In the genomic region with DNA sequence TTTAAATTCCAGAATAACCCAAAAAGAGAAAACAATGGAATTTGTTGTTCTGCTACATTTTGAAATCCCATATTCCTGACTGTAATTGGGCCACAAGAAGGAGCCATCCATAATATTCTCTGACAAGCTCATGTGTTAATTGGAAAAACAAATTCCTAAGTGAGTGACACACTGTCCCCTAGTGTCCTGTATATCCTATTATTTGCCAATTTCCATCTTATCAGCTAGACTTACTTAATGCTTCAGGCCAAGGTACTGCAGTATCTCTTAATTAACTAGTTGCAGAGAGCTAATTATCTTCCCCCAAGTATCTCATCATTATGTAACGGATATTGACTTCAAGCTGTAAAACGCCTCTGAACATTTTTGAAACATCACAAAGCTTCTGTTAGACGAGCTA, we compare ENCODE assay signal across 14 mouse cellular contexts.
DNase-seq lines count a peak whose midpoint lies in the region; ATAC-seq and TF ChIP-seq lines count a peak whose summit lies in the region.
"Had no signal": no experiment of that assay in that cellular context is flagged by ENCODE, and none has a peak within 500 bp of the region (broad histone marks: within the 10 kb centered on the region; RNA-seq: fewer than 3 reads in every experiment).

No protein-coding gene starts in this region.

- no peak overlapping the region for H3K4me2 ChIP-seq in heart, postnatal 0 days (ENCODE audit: low read depth, low read length)
- H3K4me2 ChIP-seq in heart, embryonic 12.5 days = no peak overlapping the region
- no peak overlapping the region for H3K4me2 ChIP-seq in liver, postnatal 0 days (ENCODE audit: low read depth, low read length)
- no peak overlapping the region for H3K4me2 ChIP-seq in liver, embryonic 11.5 days
- H3K4me2 ChIP-seq in hindbrain, embryonic 16.5 days (ENCODE audit: low read length) = no peak overlapping the region
- H3K4me2 ChIP-seq: liver, embryonic 13.5 days had no signal

- peak; percentile 19; the same call in 1 of the 2 replicates for TF ChIP-seq CTCF in heart, postnatal 0 days (IDR thresholded peaks at IDR 0.05; ENCODE audit: low read depth)
- 0 out of 2 replicates have a peak, but pooled peaks have one; percentile 17 for TF ChIP-seq CTCF in liver, postnatal 0 days (IDR thresholded peaks at IDR 0.05; ENCODE audit: low read depth)

- no peak for ATAC-seq in heart, postnatal 0 days (ENCODE audit: insufficient read depth, low read depth)
- no peak for ATAC-seq in heart, embryonic 12.5 days (ENCODE audit: insufficient number of reproducible peaks, low FRiP score)
- no peak for ATAC-seq in liver, postnatal 0 days
- no peak for ATAC-seq in liver, embryonic 11.5 days (replicated peaks; ENCODE audit: low FRiP score)
- ATAC-seq in hindbrain, embryonic 16.5 days = peak; percentile 70
- ATAC-seq: inflammation-experienced regulatory T-cells, adult 6 months had no signal

- no peaks in the 10 kb centered on the region for H3K36me3 ChIP-seq in heart, postnatal 0 days (replicated peaks; ENCODE audit: control insufficient read depth, insufficient read depth, low read length)
- no peaks in the 10 kb centered on the region for H3K36me3 ChIP-seq in heart, embryonic 12.5 days
- H3K36me3 ChIP-seq in liver, postnatal 0 days (replicated peaks; ENCODE audit: insufficient read depth, low read length) = no peaks in the 10 kb centered on the region
- H3K36me3 ChIP-seq in liver, embryonic 11.5 days (ENCODE audit: control insufficient read depth, insufficient read depth, low read length) = no peaks in the 10 kb centered on the region
- H3K36me3 ChIP-seq in hindbrain, embryonic 16.5 days (ENCODE audit: control insufficient read depth, insufficient read depth, low read length) = no peaks in the 10 kb centered on the region
- H3K36me3 ChIP-seq: liver, embryonic 13.5 days had no signal

- DNase-seq in heart, postnatal 0 days (ENCODE audit: low spot score) = no peak
- no peak for DNase-seq in liver, postnatal 0 days
- no peak for DNase-seq in liver, embryonic 11.5 days (ENCODE audit: low spot score)
- DNase-seq in 416B (ENCODE audit: low read depth) = peak; percentile 25
- no peak for DNase-seq in kidney, adult 8-10 months
- no peak for DNase-seq in thymus, postnatal 14 days
- DNase-seq: cerebellum, adult 18-20 months; kidney, postnatal 14 days; layer of hippocampus, adult 9-11 months; liver, embryonic 13.5 days had no signal

- WGBS in heart, postnatal 0 days = 75% methylated on average over 3 of the region's 3 CpGs
- WGBS in heart, embryonic 12.5 days = 70% methylated on average over 3 of the region's 3 CpGs
- 73% methylated on average over 3 of the region's 3 CpGs for WGBS in liver, postnatal 0 days (ENCODE audit: insufficient replicate concordance)
- 71% methylated on average over 3 of the region's 3 CpGs for WGBS in liver, embryonic 11.5 days
- 56% methylated on average over 3 of the region's 3 CpGs for WGBS in hindbrain, embryonic 16.5 days

- no peak overlapping the region for H3K4me3 ChIP-seq in heart, postnatal 0 days (ENCODE audit: low read depth, low read length)
- no peak overlapping the region for H3K4me3 ChIP-seq in heart, embryonic 12.5 days
- no peak overlapping the region for H3K4me3 ChIP-seq in liver, postnatal 0 days (ENCODE audit: low read depth, low read length)
- no peak overlapping the region for H3K4me3 ChIP-seq in liver, embryonic 11.5 days (ENCODE audit: low read depth, low read length)
- H3K4me3 ChIP-seq in hindbrain, embryonic 16.5 days (ENCODE audit: low read length) = no peak overlapping the region
- H3K4me3 ChIP-seq: liver, embryonic 13.5 days had no signal

- no peak overlapping the region for H3K9ac ChIP-seq in heart, postnatal 0 days (replicated peaks; ENCODE audit: low read depth, low read length)
- H3K9ac ChIP-seq in heart, embryonic 12.5 days = no peak overlapping the region
- H3K9ac ChIP-seq in liver, postnatal 0 days (replicated peaks) = no peak overlapping the region
- no peak overlapping the region for H3K9ac ChIP-seq in liver, embryonic 11.5 days (ENCODE audit: low read depth, low read length)
- no peak overlapping the region for H3K9ac ChIP-seq in hindbrain, embryonic 16.5 days (ENCODE audit: low read depth, low read length)
- H3K9ac ChIP-seq: liver, embryonic 13.5 days had no signal

- H3K27me3 ChIP-seq in heart, postnatal 0 days (ENCODE audit: control insufficient read depth, insufficient read depth, low read length) = no peaks in the 10 kb centered on the region
- H3K27me3 ChIP-seq in heart, embryonic 12.5 days (replicated peaks) = no peaks in the 10 kb centered on the region
- H3K27me3 ChIP-seq in liver, postnatal 0 days (ENCODE audit: insufficient read depth, low read length) = no peaks in the 10 kb centered on the region
- H3K27me3 ChIP-seq in liver, embryonic 11.5 days (replicated peaks; ENCODE audit: control insufficient read depth, insufficient read depth, low read length) = no peaks in the 10 kb centered on the region
- no peaks in the 10 kb centered on the region for H3K27me3 ChIP-seq in hindbrain, embryonic 16.5 days (replicated peaks; ENCODE audit: control insufficient read depth, insufficient read depth, low read length)
- H3K27me3 ChIP-seq: liver, embryonic 13.5 days had no signal

- H3K27ac ChIP-seq in heart, postnatal 0 days (ENCODE audit: low read depth) = no peak overlapping the region
- H3K27ac ChIP-seq in heart, embryonic 12.5 days (ENCODE audit: poor library complexity, severe bottlenecking) = no peak overlapping the region
- no peak overlapping the region for H3K27ac ChIP-seq in liver, postnatal 0 days (ENCODE audit: low read depth)
- no peak overlapping the region for H3K27ac ChIP-seq in liver, embryonic 11.5 days (ENCODE audit: low read depth, low read length)
- no peak overlapping the region for H3K27ac ChIP-seq in hindbrain, embryonic 16.5 days (ENCODE audit: low read depth, low read length)
- H3K27ac ChIP-seq: liver, embryonic 13.5 days; macrophage had no signal

- H3K9me3 ChIP-seq in heart, postnatal 0 days (replicated peaks; ENCODE audit: control insufficient read depth, low read length) = no peaks in the 10 kb centered on the region
- no peaks in the 10 kb centered on the region for H3K9me3 ChIP-seq in heart, embryonic 12.5 days (replicated peaks)
- no peaks in the 10 kb centered on the region for H3K9me3 ChIP-seq in liver, postnatal 0 days (ENCODE audit: low read length)
- no peaks in the 10 kb centered on the region for H3K9me3 ChIP-seq in liver, embryonic 11.5 days (ENCODE audit: control insufficient read depth, low read length)
- no peaks in the 10 kb centered on the region for H3K9me3 ChIP-seq in hindbrain, embryonic 16.5 days (ENCODE audit: control insufficient read depth, low read length)
- H3K9me3 ChIP-seq: liver, embryonic 13.5 days had no signal

- TF ChIP-seq EP300 in heart, postnatal 0 days (IDR thresholded peaks at IDR 0.05; ENCODE audit: low read depth) = no peak
- no peak for TF ChIP-seq EP300 in liver, postnatal 0 days (IDR thresholded peaks at IDR 0.05; ENCODE audit: low read depth)

- no peaks in the 10 kb centered on the region for H3K4me1 ChIP-seq in heart, postnatal 0 days (ENCODE audit: control insufficient read depth, insufficient read depth)
- H3K4me1 ChIP-seq in heart, embryonic 12.5 days (replicated peaks) = no peaks in the 10 kb centered on the region
- no peaks in the 10 kb centered on the region for H3K4me1 ChIP-seq in liver, postnatal 0 days (ENCODE audit: insufficient read depth)
- H3K4me1 ChIP-seq in liver, embryonic 11.5 days (replicated peaks; ENCODE audit: control insufficient read depth, insufficient read depth, low read length) = no peaks in the 10 kb centered on the region
- no peaks in the 10 kb centered on the region for H3K4me1 ChIP-seq in hindbrain, embryonic 16.5 days (ENCODE audit: control insufficient read depth, insufficient read depth, low read depth, low read length)
- H3K4me1 ChIP-seq: liver, embryonic 13.5 days had no signal
